Mouse (Mus musculus) intestine, embryonic 16.5 days (tissue): ENCODE measurements around the gene Zfp119a. TPM values are rescaled to one million over a fixed set of nuclear protein-coding genes. Genes with fewer than 3 reads are reported as not detected.

Experiments
- ATAC-seq: fragments of 200-750 bp; cut with Nextera tagmentation; 2 replicates; pipeline ENCODE4 v1.8.0; 2017; ENCODE audit warnings: moderate TSS enrichment, moderate library complexity
- H3K27ac ChIP-seq: fragments of 300-500 bp; sonication (generic); 2 replicates; pipeline ENCODE4 v1.5.1; 2014; ENCODE audit warnings: mild to moderate bottlenecking, low read length
- H3K27me3 ChIP-seq: fragments of 300-500 bp; sonication (generic); replicated peaks from 2 replicates; pipeline ENCODE4 v1.6.1; 2014; ENCODE audit warnings: low read length, control low read depth, mixed read lengths; ENCODE audit not compliant: control insufficient read depth, insufficient read depth
- H3K36me3 ChIP-seq: fragments of 300-500 bp; sonication (generic); 2 replicates; pipeline ENCODE4 v1.6.1; 2014; ENCODE audit warnings: low read length, control low read depth; ENCODE audit not compliant: control insufficient read depth, insufficient read depth
- H3K4me1 ChIP-seq: fragments of 300-500 bp; sonication (generic); 2 replicates; pipeline ENCODE4 v1.6.1; 2014; ENCODE audit warnings: low read length, control low read depth, mixed read lengths; ENCODE audit not compliant: control insufficient read depth, insufficient read depth
- H3K4me2 ChIP-seq: fragments of 300-500 bp; sonication (generic); 2 replicates; pipeline ENCODE4 v1.6.1; 2014; ENCODE audit warnings: low read depth, low read length, control low read depth
- H3K4me3 ChIP-seq: fragments of 300-500 bp; sonication (generic); 2 replicates; pipeline ENCODE4 v1.5.1; 2014; ENCODE audit warnings: mild to moderate bottlenecking, low read length
- H3K9ac ChIP-seq: fragments of 300-500 bp; sonication (generic); 2 replicates; pipeline ENCODE4 v1.6.1; 2014; ENCODE audit warnings: low read depth, low read length
- H3K9me3 ChIP-seq: fragments of 300-500 bp; sonication (generic); 2 replicates; pipeline ENCODE4 v1.6.1; 2016; ENCODE audit warnings: low read length, control low read depth; ENCODE audit not compliant: control insufficient read depth
- WGBS: fragments of 180-500 bp; shearing (Covaris S2); extraction: QIAGEN DNeasy Blood & Tissue Kit; methylation state at CpG from one replicate; pipeline ENCODE4 v1.1.7; 2014; 5-methylcytosine and 5-hydroxymethylcytosine counted together
- polyA plus RNA-seq: library from polyadenylated mRNA; unstranded; fragments of >200 nt; fragmentation: Nextera tagmentation; extraction: Ambion mirVana; gene quantifications from 2 replicates; pipeline ENCODE4 v1.2.1, GENCODE M21; 2015

Zfp119a gene
- polyA plus RNA-seq, 1 experiment from 2014 or later, result 5.1 TPM

GRCm38 (mm10) chr17:55843067-55843466, 35.7 kb downstream of the Zfp119a start:
- Histone ChIP-seq H3K9ac (no peak overlapping the region), H3K4me2 (no peak overlapping the region), H3K4me1 (no peaks in the 10 kb centered on the region), H3K9me3 (no peaks in the 10 kb centered on the region), H3K27ac (no peak overlapping the region), H3K36me3 (no peaks in the 10 kb centered on the region), H3K27me3 (no peaks in the 10 kb centered on the region), H3K4me3 (no peak overlapping the region)
- ATAC-seq, result no peak
- WGBS, result 88% methylated on average over 4 of the region's 4 CpGs

DNA sequence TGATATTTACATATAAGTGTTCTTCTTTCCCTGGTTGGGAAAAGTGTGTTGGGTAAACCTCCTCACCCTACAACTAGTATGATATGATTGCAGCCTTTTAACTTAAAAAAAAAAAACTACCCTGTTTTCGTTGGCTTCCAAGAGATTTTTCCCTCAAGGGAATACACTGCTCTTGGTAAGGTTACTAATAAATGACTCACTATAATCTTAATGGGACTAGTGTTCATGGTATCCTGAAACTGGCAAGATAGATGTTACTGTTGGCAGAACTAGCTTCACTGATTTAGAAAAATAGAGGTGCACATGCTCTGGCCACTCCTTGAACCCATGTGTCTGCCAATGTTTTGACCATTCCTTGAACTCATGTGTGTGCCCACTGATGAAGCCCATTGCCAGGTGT, 57.2 kb downstream of the Zfp119a start:
- Histone ChIP-seq H3K4me1 (no peaks in the 10 kb centered on the region), H3K4me3 (no peak overlapping the region), H3K9ac (no peak overlapping the region), H3K4me2 (no peak overlapping the region), H3K27me3 (no peaks in the 10 kb centered on the region), H3K36me3 (no peaks in the 10 kb centered on the region), H3K9me3 (no peaks in the 10 kb centered on the region), H3K27ac (no peak overlapping the region)
- ATAC-seq, result no peak
- WGBS, result 66% methylated on average over 1 of the region's 1 CpGs

GRCm38 (mm10) chr17:55816853-55817252, 61.9 kb downstream of the Zfp119a start:
- Histone ChIP-seq H3K4me3 (no peak overlapping the region), H3K9ac (no peak overlapping the region), H3K27me3 (no peaks in the 10 kb centered on the region), H3K27ac (no peak overlapping the region), H3K9me3 (no peaks in the 10 kb centered on the region), H3K4me1 (no peaks in the 10 kb centered on the region), H3K36me3 (no peaks in the 10 kb centered on the region), H3K4me2 (no peak overlapping the region)
- 85% methylated on average over 4 of the region's 4 CpGs for WGBS
- ATAC-seq, result no peak

Other genes starting within 250 kb of the Zfp119a start
- 5.0 and 5.8 TPM in 2 replicates for gene Pot1b, start 166.3 kb downstream of the Zfp119a start, polyA plus RNA-seq
- 1.2 and 1.4 TPM in 2 replicates for gene Adgre4, start 128.9 kb downstream of the Zfp119a start, polyA plus RNA-seq
- gene Zfp959, start 13.2 kb upstream of the Zfp119a start, polyA plus RNA-seq, result 7.9 and 10.8 TPM in 2 replicates
- 4.1 and 4.4 TPM in 2 replicates for gene Zfp119b, start 70.6 kb upstream of the Zfp119a start, polyA plus RNA-seq
- gene Ebi3, start 73.7 kb upstream of the Zfp119a start, polyA plus RNA-seq, result 2.6 and 2.9 TPM in 2 replicates
- 19.7 and 21.5 TPM in 2 replicates for gene Yju2, start 80.2 kb upstream of the Zfp119a start, polyA plus RNA-seq
- 8.6 and 9.0 TPM in 2 replicates for gene Shd, start 91.5 kb upstream of the Zfp119a start, polyA plus RNA-seq
- 8.4 and 9.7 TPM in 2 replicates for gene Fsd1, start 107.6 kb upstream of the Zfp119a start, polyA plus RNA-seq
- gene Stap2, start 126.7 kb upstream of the Zfp119a start, polyA plus RNA-seq, result 65.6 and 79.6 TPM in 2 replicates
- gene Mpnd, start 126.8 kb upstream of the Zfp119a start, polyA plus RNA-seq, result 77.5 and 80.8 TPM in 2 replicates
- 120 and 131 TPM in 2 replicates for gene Sh3gl1, start 157.7 kb upstream of the Zfp119a start, polyA plus RNA-seq
- gene Chaf1a, start 161.5 kb upstream of the Zfp119a start, polyA plus RNA-seq, result 15.6 and 16.7 TPM in 2 replicates
- 31.6 and 34.3 TPM in 2 replicates for gene Ubxn6, start 196.1 kb upstream of the Zfp119a start, polyA plus RNA-seq
- 69.3 and 75.0 TPM in 2 replicates for gene Hdgfl2, start 200.7 kb upstream of the Zfp119a start, polyA plus RNA-seq
- gene Plin4, start 230.9 kb upstream of the Zfp119a start, polyA plus RNA-seq, result 0.11 and 0.23 TPM in 2 replicates
- 0.48 and 0.57 TPM in 2 replicates for gene Plin5, start 238.7 kb upstream of the Zfp119a start, polyA plus RNA-seq
- gene Lrg1, start 243.1 kb upstream of the Zfp119a start, polyA plus RNA-seq, result 0.47 and 0.57 TPM in 2 replicates